Mouse (Mus musculus): ENCODE data around the gene Dok3. TPM values are rescaled to one million over a fixed set of nuclear protein-coding genes. Genes with fewer than 3 reads are reported as not detected.

The Dok3 gene
- polyA plus RNA-seq, 1 experiment from 2014 or later: 1.1 TPM

DNA sequence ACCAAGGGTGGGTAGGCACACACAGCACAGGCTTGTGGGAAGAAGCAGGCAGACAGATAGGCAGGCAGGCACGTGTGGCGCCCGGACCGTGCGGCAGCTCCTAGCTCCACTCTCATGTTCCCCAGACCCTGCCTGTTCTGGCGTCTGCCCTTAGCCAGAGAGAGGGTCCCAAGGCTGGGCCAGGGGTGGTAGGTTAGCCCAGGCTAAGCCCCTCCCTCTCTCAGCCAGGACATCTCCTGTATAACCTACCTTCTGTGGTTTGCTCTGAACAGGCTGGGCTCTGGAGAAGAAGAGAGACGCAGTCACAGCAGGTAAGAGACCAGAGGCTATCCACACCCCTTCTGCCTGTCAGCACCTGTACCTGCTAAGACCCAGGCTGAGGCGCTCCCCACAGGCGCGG is 20.6 kb downstream of the Dok3 start:
- no peak for ATAC-seq (replicated peaks; ENCODE audit: insufficient number of reproducible peaks, low FRiP score, low TSS enrichment)
- no peak overlapping the region for H3K4me2 ChIP-seq
- no peak overlapping the region for H3K27ac ChIP-seq (ENCODE audit: low read depth, low read length)
- peaks cover 32% of the 10 kb centered on the region for H3K4me1 ChIP-seq (ENCODE audit: control insufficient read depth, insufficient read depth, low read length)
- H3K4me3 ChIP-seq (ENCODE audit: low read depth, low read length): no peak overlapping the region
- 83% methylated on average over 10 of the region's 10 CpGs for WGBS (ENCODE audit: insufficient replicate concordance)
- no peak overlapping the region for H3K9ac ChIP-seq (ENCODE audit: low read depth, low read length)
- no peaks in the 10 kb centered on the region for H3K27me3 ChIP-seq (ENCODE audit: control insufficient read depth, insufficient read depth, low read length)
- H3K9me3 ChIP-seq (replicated peaks; ENCODE audit: control insufficient read depth, low read length): no peaks in the 10 kb centered on the region
- peaks cover 54% of the 10 kb centered on the region for H3K36me3 ChIP-seq (ENCODE audit: control insufficient read depth, insufficient read depth, low read length)

DNA sequence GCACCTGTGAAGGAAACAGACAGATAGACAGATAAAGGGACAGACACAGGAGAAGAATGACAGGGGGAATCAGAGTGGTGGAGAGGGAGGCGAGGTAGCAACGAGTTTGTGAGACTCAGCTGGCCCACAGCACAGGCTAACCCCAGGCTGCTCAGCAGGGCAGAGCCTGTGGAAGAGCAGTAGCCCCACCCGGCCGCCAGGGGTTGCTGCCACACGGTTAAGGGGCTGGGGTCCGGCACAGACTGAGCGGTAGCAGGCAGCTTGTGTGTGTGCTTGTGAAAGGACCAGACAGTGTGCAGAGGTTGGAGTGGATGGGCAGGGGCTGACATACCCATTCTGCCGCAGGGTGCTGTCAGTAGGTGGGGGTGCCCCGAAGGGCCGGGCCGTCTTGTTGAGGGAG is 21.2 kb downstream of the Dok3 start:
- peaks cover 58% of the 10 kb centered on the region for H3K36me3 ChIP-seq (ENCODE audit: control insufficient read depth, insufficient read depth, low read length)
- ATAC-seq (replicated peaks; ENCODE audit: insufficient number of reproducible peaks, low FRiP score, low TSS enrichment): no peak
- 69% methylated on average over 11 of the region's 11 CpGs for WGBS (ENCODE audit: insufficient replicate concordance)
- H3K9ac ChIP-seq (ENCODE audit: low read depth, low read length): no peak overlapping the region
- H3K4me1 ChIP-seq (ENCODE audit: control insufficient read depth, insufficient read depth, low read length): peaks cover 32% of the 10 kb centered on the region
- H3K27ac ChIP-seq (ENCODE audit: low read depth, low read length): no peak overlapping the region
- H3K9me3 ChIP-seq (replicated peaks; ENCODE audit: control insufficient read depth, low read length): no peaks in the 10 kb centered on the region
- H3K4me2 ChIP-seq: no peak overlapping the region
- no peaks in the 10 kb centered on the region for H3K27me3 ChIP-seq (ENCODE audit: control insufficient read depth, insufficient read depth, low read length)
- no peak overlapping the region for H3K4me3 ChIP-seq (ENCODE audit: low read depth, low read length)

DNA sequence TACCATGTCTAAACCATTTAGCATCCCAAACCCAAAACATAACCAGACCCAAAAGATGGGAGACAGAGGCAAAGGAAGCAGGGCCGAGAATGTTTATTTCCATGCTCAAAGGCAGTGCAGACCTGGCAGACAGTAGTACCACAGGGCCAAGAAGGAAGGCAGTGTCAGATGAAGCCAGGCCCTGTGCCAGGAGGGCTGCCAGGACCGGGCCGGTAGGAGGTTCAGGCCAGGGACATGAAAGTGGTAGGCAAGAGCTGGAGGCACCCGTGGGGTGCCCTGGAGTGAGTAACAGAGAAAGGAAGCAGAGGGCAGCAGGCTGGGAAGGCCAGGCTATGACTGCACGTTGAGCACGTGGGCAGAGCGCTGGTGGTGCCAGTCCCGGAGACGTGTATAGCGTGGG is 22.4 kb downstream of the Dok3 start:
- H3K9ac ChIP-seq (ENCODE audit: low read depth, low read length): no peak overlapping the region
- H3K36me3 ChIP-seq (ENCODE audit: control insufficient read depth, insufficient read depth, low read length): peaks cover 64% of the 10 kb centered on the region
- peaks cover 27% of the 10 kb centered on the region for H3K4me1 ChIP-seq (ENCODE audit: control insufficient read depth, insufficient read depth, low read length)
- 88% methylated on average over 10 of the region's 10 CpGs for WGBS (ENCODE audit: insufficient replicate concordance)
- ATAC-seq (replicated peaks; ENCODE audit: insufficient number of reproducible peaks, low FRiP score, low TSS enrichment): no peak
- no peaks in the 10 kb centered on the region for H3K27me3 ChIP-seq (ENCODE audit: control insufficient read depth, insufficient read depth, low read length)
- H3K9me3 ChIP-seq (replicated peaks; ENCODE audit: control insufficient read depth, low read length): no peaks in the 10 kb centered on the region
- no peak overlapping the region for H3K27ac ChIP-seq (ENCODE audit: low read depth, low read length)
- no peak overlapping the region for H3K4me2 ChIP-seq
- H3K4me3 ChIP-seq (ENCODE audit: low read depth, low read length): no peak overlapping the region

DNA sequence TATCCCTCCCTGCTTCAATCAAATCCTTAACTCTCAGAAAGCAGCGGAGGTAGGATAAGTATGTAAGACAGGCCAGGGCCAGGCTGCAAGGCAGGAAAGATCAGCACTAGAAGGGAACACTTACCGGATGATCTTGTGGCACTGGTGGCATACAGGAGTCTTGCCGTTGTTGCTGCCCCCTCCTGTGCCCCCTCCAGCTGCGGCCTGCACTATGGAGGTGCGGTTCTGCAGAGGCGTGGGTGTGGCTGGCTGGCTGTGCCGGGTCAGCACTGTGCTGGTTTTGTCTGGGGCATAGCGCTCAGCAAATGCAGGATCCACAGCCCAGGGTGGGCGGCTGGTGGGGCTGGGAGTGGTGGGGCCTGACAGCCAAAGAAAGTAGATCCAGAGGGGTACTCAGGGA is 23.3 kb downstream of the Dok3 start:
- no peak overlapping the region for H3K4me3 ChIP-seq (ENCODE audit: low read depth, low read length)
- no peak overlapping the region for H3K9ac ChIP-seq (ENCODE audit: low read depth, low read length)
- no peak for ATAC-seq (replicated peaks; ENCODE audit: insufficient number of reproducible peaks, low FRiP score, low TSS enrichment)
- H3K27me3 ChIP-seq (ENCODE audit: control insufficient read depth, insufficient read depth, low read length): no peaks in the 10 kb centered on the region
- 94% methylated on average over 9 of the region's 9 CpGs for WGBS (ENCODE audit: insufficient replicate concordance)
- H3K9me3 ChIP-seq (replicated peaks; ENCODE audit: control insufficient read depth, low read length): no peaks in the 10 kb centered on the region
- H3K36me3 ChIP-seq (ENCODE audit: control insufficient read depth, insufficient read depth, low read length): peaks cover 64% of the 10 kb centered on the region
- no peak overlapping the region for H3K4me2 ChIP-seq
- H3K4me1 ChIP-seq (ENCODE audit: control insufficient read depth, insufficient read depth, low read length): peaks cover 18% of the 10 kb centered on the region
- H3K27ac ChIP-seq (ENCODE audit: low read depth, low read length): no peak overlapping the region

DNA sequence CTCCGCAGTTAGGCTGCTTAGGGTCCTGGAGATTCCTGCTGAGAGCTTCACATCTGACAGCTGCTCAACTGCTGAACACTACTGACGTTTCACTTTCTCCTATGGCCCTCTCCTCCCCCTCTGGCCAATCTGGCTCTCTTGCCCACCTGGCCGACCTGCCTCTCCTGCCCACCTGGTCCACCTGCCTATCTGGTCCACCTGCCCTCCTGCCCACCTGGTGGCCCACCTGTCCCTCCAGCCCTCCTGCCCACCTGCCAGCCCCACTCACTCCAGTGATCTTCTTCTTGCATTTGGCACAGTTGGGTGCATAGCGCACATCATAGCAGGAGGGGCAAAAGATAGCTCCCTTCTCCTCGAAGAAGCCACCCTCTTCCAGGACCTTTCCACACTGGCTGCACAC is 24.7 kb downstream of the Dok3 start:
- no peaks in the 10 kb centered on the region for H3K9me3 ChIP-seq (replicated peaks; ENCODE audit: control insufficient read depth, low read length)
- no peak overlapping the region for H3K27ac ChIP-seq (ENCODE audit: low read depth, low read length)
- no peak overlapping the region for H3K9ac ChIP-seq (ENCODE audit: low read depth, low read length)
- H3K4me1 ChIP-seq (ENCODE audit: control insufficient read depth, insufficient read depth, low read length): peaks cover 4% of the 10 kb centered on the region; the same call in 1 of the 2 replicates
- ATAC-seq (replicated peaks; ENCODE audit: insufficient number of reproducible peaks, low FRiP score, low TSS enrichment): no peak
- H3K4me2 ChIP-seq: no peak overlapping the region
- H3K36me3 ChIP-seq (ENCODE audit: control insufficient read depth, insufficient read depth, low read length): peaks cover 61% of the 10 kb centered on the region
- H3K4me3 ChIP-seq (ENCODE audit: low read depth, low read length): no peak overlapping the region
- WGBS (ENCODE audit: insufficient replicate concordance): 78% methylated on average over 5 of the region's 5 CpGs
- H3K27me3 ChIP-seq (ENCODE audit: control insufficient read depth, insufficient read depth, low read length): no peaks in the 10 kb centered on the region

DNA sequence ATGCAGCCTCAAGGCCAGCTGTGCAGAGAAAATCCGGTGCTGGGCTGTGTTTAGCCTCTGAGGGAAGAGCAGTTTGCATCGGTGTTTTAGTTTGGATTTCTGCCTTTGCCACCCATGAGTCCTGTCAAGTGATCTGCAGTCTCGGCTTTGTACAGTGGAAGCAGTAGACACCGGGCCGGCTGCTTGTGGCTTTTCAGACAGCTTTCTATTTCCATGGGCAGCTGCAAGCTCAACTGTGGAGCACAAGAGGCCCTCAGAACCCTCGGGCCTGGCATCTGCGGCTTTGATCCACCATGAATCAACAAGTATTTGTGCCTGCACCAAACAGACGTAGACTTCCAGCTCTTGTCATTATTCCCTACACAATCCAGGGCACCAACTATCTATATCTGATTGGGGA is 26.7 kb downstream of the Dok3 start:
- H3K27ac ChIP-seq (ENCODE audit: low read depth, low read length): no peak overlapping the region
- H3K9ac ChIP-seq (ENCODE audit: low read depth, low read length): no peak overlapping the region
- peaks cover 54% of the 10 kb centered on the region for H3K36me3 ChIP-seq (ENCODE audit: control insufficient read depth, insufficient read depth, low read length)
- no peak for ATAC-seq (replicated peaks; ENCODE audit: insufficient number of reproducible peaks, low FRiP score, low TSS enrichment)
- peaks cover 2% of the 10 kb centered on the region; the same call in 1 of the 2 replicates for H3K4me1 ChIP-seq (ENCODE audit: control insufficient read depth, insufficient read depth, low read length)
- no peak overlapping the region for H3K4me3 ChIP-seq (ENCODE audit: low read depth, low read length)
- H3K9me3 ChIP-seq (replicated peaks; ENCODE audit: control insufficient read depth, low read length): no peaks in the 10 kb centered on the region
- peaks cover 10% of the 10 kb centered on the region for H3K27me3 ChIP-seq (ENCODE audit: control insufficient read depth, insufficient read depth, low read length)
- no peak overlapping the region for H3K4me2 ChIP-seq
- 84% methylated on average over 8 of the region's 8 CpGs for WGBS (ENCODE audit: insufficient replicate concordance)

DNA sequence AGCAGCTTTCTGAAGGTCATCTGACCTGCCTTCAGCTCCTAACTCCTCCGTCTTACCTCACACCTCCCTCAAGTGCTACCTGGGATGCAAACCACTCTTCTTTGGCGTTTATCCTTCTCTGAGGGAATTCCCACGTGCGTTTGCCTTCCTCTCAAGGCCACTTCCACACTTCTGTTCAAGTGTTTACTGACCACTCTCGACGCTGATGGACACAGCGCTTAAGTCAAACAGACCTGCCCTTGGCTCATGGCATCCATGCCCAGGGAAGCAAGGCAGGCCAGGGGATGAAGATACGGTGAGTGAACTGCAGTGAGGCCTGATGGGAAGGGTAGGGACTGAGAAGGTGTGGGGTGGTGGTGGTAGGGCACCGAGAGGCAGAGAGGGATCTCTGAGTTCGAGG is 28.5 kb downstream of the Dok3 start:
- Histone ChIP-seq H3K27ac (ENCODE audit: low read depth, low read length) (no peak overlapping the region), H3K4me3 (ENCODE audit: low read depth, low read length) (no peak overlapping the region), H3K27me3 (ENCODE audit: control insufficient read depth, insufficient read depth, low read length) (peaks cover 10% of the 10 kb centered on the region), H3K9ac (ENCODE audit: low read depth, low read length) (no peak overlapping the region), H3K9me3 (replicated peaks; ENCODE audit: control insufficient read depth, low read length) (no peaks in the 10 kb centered on the region), H3K4me1 (ENCODE audit: control insufficient read depth, insufficient read depth, low read length) (peaks cover 10% of the 10 kb centered on the region), H3K4me2 (no peak overlapping the region), H3K36me3 (ENCODE audit: control insufficient read depth, insufficient read depth, low read length) (peaks cover 40% of the 10 kb centered on the region)
- 70% methylated on average over 10 of the region's 10 CpGs for WGBS (ENCODE audit: insufficient replicate concordance)
- no peak for ATAC-seq (replicated peaks; ENCODE audit: insufficient number of reproducible peaks, low FRiP score, low TSS enrichment)

DNA sequence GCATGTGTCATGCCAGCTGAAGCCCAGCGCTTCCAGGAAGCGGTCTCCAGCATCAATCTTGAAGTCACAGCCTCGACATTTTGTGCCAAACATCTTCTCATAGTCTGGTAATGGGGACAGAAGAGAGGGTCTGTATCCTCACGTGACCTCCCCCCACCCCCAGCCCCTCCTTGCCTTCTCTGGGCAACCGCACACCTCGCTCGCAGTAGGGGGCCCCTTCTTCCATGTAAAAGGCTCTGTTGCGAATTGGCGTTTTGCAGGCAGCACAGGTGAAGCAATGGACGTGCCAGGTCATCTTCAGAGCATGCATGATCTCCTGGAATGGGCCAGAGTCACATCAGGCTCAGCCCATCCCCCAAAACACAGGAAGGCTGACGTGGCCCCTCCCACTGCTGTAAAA is 30.2 kb downstream of the Dok3 start:
- H3K27me3 ChIP-seq (ENCODE audit: control insufficient read depth, insufficient read depth, low read length): peaks cover 15% of the 10 kb centered on the region
- peaks cover 20% of the 10 kb centered on the region for H3K4me1 ChIP-seq (ENCODE audit: control insufficient read depth, insufficient read depth, low read length)
- no peak overlapping the region for H3K9ac ChIP-seq (ENCODE audit: low read depth, low read length)
- peaks cover 23% of the 10 kb centered on the region for H3K36me3 ChIP-seq (ENCODE audit: control insufficient read depth, insufficient read depth, low read length)
- no peak for ATAC-seq (replicated peaks; ENCODE audit: insufficient number of reproducible peaks, low FRiP score, low TSS enrichment)
- H3K27ac ChIP-seq (ENCODE audit: low read depth, low read length): no peak overlapping the region
- no peaks in the 10 kb centered on the region for H3K9me3 ChIP-seq (replicated peaks; ENCODE audit: control insufficient read depth, low read length)
- H3K4me3 ChIP-seq (ENCODE audit: low read depth, low read length): no peak overlapping the region
- H3K4me2 ChIP-seq: no peak overlapping the region
- WGBS (ENCODE audit: insufficient replicate concordance): 67% methylated on average over 11 of the region's 11 CpGs

DNA sequence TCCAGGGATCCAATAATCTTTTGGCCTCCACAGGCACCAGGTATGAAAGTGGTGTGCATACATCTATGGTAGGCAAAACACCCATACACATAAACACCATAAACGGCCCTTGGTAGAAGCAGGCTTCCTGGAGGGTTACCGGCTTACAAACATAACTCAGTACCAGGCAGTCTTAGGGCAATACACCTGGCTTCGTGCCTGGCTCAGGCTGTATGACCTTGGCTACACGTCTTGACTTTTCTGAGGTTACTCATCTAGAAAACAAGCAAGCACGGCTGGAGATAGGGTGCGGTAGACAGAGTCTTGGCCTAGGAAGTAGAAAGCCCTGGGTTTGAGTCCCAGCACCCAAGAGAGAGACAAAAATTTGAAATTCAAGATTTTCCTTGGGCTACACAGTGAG is 32.4 kb downstream of the Dok3 start:
- no peak for ATAC-seq (replicated peaks; ENCODE audit: insufficient number of reproducible peaks, low FRiP score, low TSS enrichment)
- Histone ChIP-seq H3K4me3 (ENCODE audit: low read depth, low read length) (no peak overlapping the region), H3K9ac (ENCODE audit: low read depth, low read length) (no peak overlapping the region), H3K9me3 (replicated peaks; ENCODE audit: control insufficient read depth, low read length) (no peaks in the 10 kb centered on the region), H3K4me1 (ENCODE audit: control insufficient read depth, insufficient read depth, low read length) (peaks cover 20% of the 10 kb centered on the region), H3K4me2 (no peak overlapping the region), H3K27ac (ENCODE audit: low read depth, low read length) (no peak overlapping the region), H3K27me3 (ENCODE audit: control insufficient read depth, insufficient read depth, low read length) (peaks cover 34% of the 10 kb centered on the region), H3K36me3 (ENCODE audit: control insufficient read depth, insufficient read depth, low read length) (peaks cover 11% of the 10 kb centered on the region)
- WGBS (ENCODE audit: insufficient replicate concordance): 79% methylated on average over 6 of the region's 6 CpGs
